Mouse (Mus musculus) cerebellum, postnatal 10 days (tissue): ENCODE results near the gene Klhl20.
A peak's percentile ranks its signal among the peaks of the same experiment; 100 is the strongest.

Experiments used
- DNase-seq, 2 experiments: peaks; one replicate each; pipeline ENCODE4 v3.0.0; 2021; ENCODE audit warnings: mixed read lengths in 2 of 2

Gene Klhl20

DNA sequence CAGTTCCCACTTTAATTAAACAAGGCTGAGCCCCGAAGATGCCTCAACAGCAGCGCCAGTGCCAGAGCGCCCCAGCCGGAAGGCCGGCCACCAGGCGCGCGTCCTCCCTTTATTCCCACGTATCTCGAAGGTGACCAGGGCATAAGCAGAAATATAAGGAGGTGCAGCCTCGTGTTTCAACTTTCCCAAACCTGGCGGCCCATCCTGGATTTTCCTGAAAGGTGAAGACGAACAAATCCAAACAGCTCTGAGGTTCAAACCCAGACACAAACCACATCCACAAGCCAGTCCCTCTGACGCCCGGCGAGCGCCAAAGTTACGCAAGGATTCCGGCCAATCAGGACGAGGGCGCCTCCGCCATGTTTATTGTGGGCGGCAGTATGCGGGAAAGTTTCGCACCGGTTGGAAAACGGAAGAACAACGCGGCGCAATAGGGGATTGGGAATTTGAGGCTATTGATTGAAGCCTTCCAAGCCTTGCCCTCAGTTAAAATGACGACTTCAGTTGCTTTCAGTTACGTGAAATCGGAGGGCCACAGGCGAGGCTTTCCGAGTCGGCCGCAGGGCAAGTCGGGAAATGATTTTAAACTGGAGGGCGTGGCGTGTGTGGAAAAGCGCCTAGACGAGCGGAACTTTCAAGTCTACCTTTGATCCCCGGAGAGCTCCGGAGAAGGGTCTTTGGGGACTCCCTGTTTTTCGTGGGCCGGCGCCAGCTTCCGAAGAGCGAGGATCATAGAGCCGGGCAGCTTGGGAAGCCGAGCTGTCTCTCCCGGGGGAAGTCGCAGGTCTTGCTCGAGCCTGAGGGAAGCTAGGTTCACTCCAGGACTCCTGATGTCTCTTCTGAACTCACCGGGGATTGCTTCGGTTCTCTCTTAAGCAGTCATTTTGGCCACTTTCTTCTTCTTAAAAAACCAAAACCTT lies 60.7 kb downstream of the Klhl20 start, which contains the start of the genes Dars2 and Cenpl:
Gene Dars2, minus strand, starts transcription at position 307 of the 920 bp plus-strand sequence.
Gene Cenpl, plus strand, starts transcription at position 362 of the 920 bp plus-strand sequence.
- DNase-seq = peak; percentile 97

GRCm38 (mm10) chr1:161063351-161063750 lies 68.0 kb downstream of the Klhl20 start:
- DNase-seq = no peak

DNA sequence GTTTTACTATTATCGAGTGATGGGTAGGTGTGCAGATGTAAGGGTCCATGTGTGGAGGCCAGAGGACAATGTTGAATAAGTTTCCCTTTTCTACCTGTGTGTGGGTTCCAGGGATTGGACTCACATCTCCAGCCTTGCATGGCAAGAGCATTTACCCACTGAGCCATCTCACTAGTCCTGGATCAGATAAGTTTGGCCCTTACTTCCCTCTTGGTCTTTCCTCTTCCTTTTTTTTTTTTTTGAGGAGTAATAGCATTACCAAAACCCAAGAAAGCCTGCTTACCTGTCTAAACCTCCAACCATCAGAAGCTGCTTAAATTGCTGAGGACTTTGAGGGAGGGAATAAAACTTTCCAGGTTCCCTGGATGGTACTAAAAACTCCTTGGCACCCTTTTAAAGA lies 74.1 kb downstream of the Klhl20 start:
- DNase-seq = no peak

- DNase-seq = no peak
Measured at GRCm38 (mm10) chr1:161046972-161047371, 84.3 kb downstream of the Klhl20 start.

- no peak for DNase-seq
Measured at GRCm38 (mm10) chr1:161041261-161042020, 89.9 kb downstream of the Klhl20 start.

DNA sequence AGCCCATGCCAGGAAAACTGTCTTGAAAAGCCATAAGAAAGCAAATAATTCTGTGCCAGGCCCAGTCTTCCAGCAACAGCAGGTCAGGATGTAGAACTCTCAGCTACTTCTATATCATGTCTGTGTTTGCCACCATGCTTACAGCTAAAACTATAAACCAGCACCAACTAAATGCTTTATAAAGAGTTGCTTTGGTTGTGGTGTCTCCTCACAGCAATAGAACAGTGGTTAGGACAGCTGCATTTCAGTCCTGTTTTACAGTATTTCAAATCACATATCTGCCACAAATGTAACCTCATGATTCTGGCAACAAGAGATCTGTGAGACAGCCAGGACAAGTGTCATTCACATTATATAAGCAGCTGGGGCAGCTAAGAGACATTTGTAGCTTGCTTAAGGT lies 90.5 kb downstream of the Klhl20 start:
- DNase-seq = no peak

DNA sequence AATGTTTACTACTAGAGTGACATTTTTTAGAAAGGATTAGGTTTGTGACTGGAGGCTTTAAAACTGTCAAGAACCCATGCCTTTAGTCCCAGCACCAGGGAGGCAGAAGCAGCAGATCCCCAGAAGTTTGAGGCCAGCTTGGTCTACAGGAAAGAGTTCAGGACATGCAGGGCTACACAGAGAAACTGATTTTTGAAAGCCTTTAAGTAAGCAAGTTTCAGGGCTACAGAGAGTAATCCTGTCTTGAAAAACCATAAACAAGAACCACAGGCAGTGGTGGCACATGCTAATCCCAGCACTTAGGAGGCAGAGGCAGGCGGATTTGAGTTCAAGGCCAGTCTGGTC lies 90.9 kb downstream of the Klhl20 start:
- DNase-seq = peak in 1 of 2 experiments; percentile 9

- DNase-seq = peak; percentile 6 to 16
Measured at GRCm38 (mm10) chr1:161039741-161040425, 91.4 kb downstream of the Klhl20 start.

DNA sequence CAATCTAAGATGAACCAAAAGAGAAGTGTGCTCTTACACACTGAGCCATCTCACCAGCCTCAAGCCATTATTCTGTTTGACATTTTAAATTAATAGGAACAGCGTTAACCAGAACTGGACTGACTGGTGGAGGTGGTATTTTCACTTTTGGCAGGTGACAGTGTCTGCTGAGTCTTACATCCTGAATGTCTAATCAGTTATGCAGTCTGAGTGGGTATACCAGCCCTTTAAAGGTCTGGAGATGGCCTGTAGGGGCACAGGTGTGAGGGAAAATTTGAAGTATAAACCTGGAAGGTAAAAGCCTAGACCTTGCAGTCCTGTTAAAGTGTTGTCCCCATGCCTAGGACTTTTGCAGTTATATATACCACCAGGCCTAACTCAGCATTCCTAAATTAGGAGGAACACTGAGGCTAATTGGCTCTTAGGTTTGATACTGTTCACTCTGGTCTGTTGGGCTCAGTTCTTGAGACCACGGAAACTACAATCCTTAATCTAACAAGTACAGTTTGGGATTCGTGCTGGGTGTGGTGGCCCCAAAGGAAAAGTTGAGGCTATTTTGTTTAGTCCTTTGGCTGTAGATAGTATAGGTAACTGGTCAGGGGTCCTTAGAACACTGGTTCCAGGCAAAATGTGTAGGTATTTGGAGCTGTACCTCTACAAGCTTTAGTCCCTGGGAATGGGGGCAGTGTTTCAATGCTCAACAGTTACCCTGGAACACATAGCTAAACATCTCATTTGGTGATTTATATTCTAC lies 92.2 kb downstream of the Klhl20 start:
- DNase-seq = no peak
